Mouse (Mus musculus) duodenum, adult 2 months (tissue): ENCODE measurements around the gene Ano9. TPM values are rescaled to one million over a fixed set of nuclear protein-coding genes. Genes with fewer than 3 reads are reported as not detected.

ENCODE experiments used
- polyA plus RNA-seq: library from polyadenylated mRNA; depleted of rRNA; stranded (reverse); fragments of >200 nt; gene quantifications from 2 replicates; pipeline ENCODE4 v1.2.3, GENCODE M21; 2012; ENCODE audit warnings: low replicate concordance; rRNA removed

Gene Ano9
- 63.8 and 73.8 TPM in 2 replicates for polyA plus RNA-seq

GRCm38 (mm10) chr7:141117636-141118035, at the start of gene Ano9:
Gene Ano9 (minus strand): TSS chr7:141117806.

GRCm38 (mm10) chr7:141122245-141122644, 4.6 kb upstream of the Ano9 start, which contains the start of gene Ptdss2:
Gene Ptdss2 (plus strand): TSS chr7:141122382.

GRCm38 (mm10) chr7:141099911-141100691, 17.5 kb downstream of the Ano9 start, which contains the start of gene Sigirr:
Gene Sigirr (minus strand): TSS chr7:141100572.

GRCm38 (mm10) chr7:141077841-141078240, 39.8 kb downstream of the Ano9 start, which contains the start of gene Pkp3:
Gene Pkp3 (plus strand): TSS chr7:141078218.

GRCm38 (mm10) chr7:141060426-141061242, 57.0 kb downstream of the Ano9 start, which contains the start of gene B4galnt4:
Gene B4galnt4 (plus strand): TSS chr7:141061104.

Other genes starting within 250 kb of the Ano9 start
- 44.5 and 51.9 TPM in 2 replicates for gene Psmd13, start 235.8 kb downstream of the Ano9 start, polyA plus RNA-seq
- gene Sirt3, start 235.5 kb downstream of the Ano9 start, polyA plus RNA-seq: 23.5 and 27.7 TPM in 2 replicates
- 3.8 and 7.2 TPM in 2 replicates for gene Cox8b, start 217.4 kb downstream of the Ano9 start, polyA plus RNA-seq
- 71.9 and 89.3 TPM in 2 replicates for gene Nlrp6, start 196.9 kb downstream of the Ano9 start, polyA plus RNA-seq
- gene Pgghg, start 176.4 kb downstream of the Ano9 start, polyA plus RNA-seq: 17.9 and 19.5 TPM in 2 replicates
- 1.1 and 1.3 TPM in 2 replicates for gene Ifitm5, start 167.5 kb downstream of the Ano9 start, polyA plus RNA-seq
- gene Gm45717, start 161.9 kb downstream of the Ano9 start, polyA plus RNA-seq: not detected in 2 replicates
- 322 and 327 TPM in 2 replicates for gene Ifitm2, start 161.8 kb downstream of the Ano9 start, polyA plus RNA-seq
- 69.2 and 79.8 TPM in 2 replicates for gene Ifitm1, start 150.6 kb downstream of the Ano9 start, polyA plus RNA-seq
- gene Ifitm3, start 107.0 kb downstream of the Ano9 start, polyA plus RNA-seq: 90.0 and 119 TPM in 2 replicates
- 0.75 and 2.8 TPM in 2 replicates for gene Ifitm6, start 99.9 kb downstream of the Ano9 start, polyA plus RNA-seq
- not detected in 2 replicates for gene Gm17387, start 88.7 kb downstream of the Ano9 start, polyA plus RNA-seq
- gene B4galnt4, start 56.7 kb downstream of the Ano9 start, polyA plus RNA-seq: 12.4 and 24.8 TPM in 2 replicates
- 124 and 153 TPM in 2 replicates for gene Pkp3, start 39.6 kb downstream of the Ano9 start, polyA plus RNA-seq
- 36.7 and 51.6 TPM in 2 replicates for gene Sigirr, start 17.2 kb downstream of the Ano9 start, polyA plus RNA-seq
- gene Ptdss2, start 4.6 kb upstream of the Ano9 start, polyA plus RNA-seq: 22.2 and 35.2 TPM in 2 replicates
- gene Rnh1, start 55.1 kb upstream of the Ano9 start, polyA plus RNA-seq: 101 and 118 TPM in 2 replicates
- gene Hras, start 76.2 kb upstream of the Ano9 start, polyA plus RNA-seq: 42.6 and 50.0 TPM in 2 replicates
- gene Lrrc56, start 76.4 kb upstream of the Ano9 start, polyA plus RNA-seq: 6.5 and 9.6 TPM in 2 replicates
- gene Lmntd2, start 96.3 kb upstream of the Ano9 start, polyA plus RNA-seq: 9.3 and 10.1 TPM in 2 replicates
- gene Rassf7, start 98.1 kb upstream of the Ano9 start, polyA plus RNA-seq: 141 and 227 TPM in 2 replicates
- 28.2 and 33.6 TPM in 2 replicates for gene Phrf1, start 111.0 kb upstream of the Ano9 start, polyA plus RNA-seq
- 130 and 684 TPM in 2 replicates for gene Irf7, start 148.7 kb upstream of the Ano9 start, polyA plus RNA-seq
- 584 and 1,633 TPM in 2 replicates for gene Cdhr5, start 159.0 kb upstream of the Ano9 start, polyA plus RNA-seq
- gene Sct, start 161.3 kb upstream of the Ano9 start, polyA plus RNA-seq: 313 and 900 TPM in 2 replicates
- gene Drd4, start 174.2 kb upstream of the Ano9 start, polyA plus RNA-seq: 0.08 and 0.33 TPM in 2 replicates
- 25.6 and 42.3 TPM in 2 replicates for gene Deaf1, start 209.9 kb upstream of the Ano9 start, polyA plus RNA-seq
- gene Tmem80, start 209.9 kb upstream of the Ano9 start, polyA plus RNA-seq: 17.7 and 21.9 TPM in 2 replicates
- gene Eps8l2, start 221.1 kb upstream of the Ano9 start, polyA plus RNA-seq: 289 and 479 TPM in 2 replicates